Mouse (Mus musculus): ENCODE measurements around the gene Ankrd9.

GRCm38 (mm10) chr12:110932820-110933219 is 46.0 kb downstream of the Ankrd9 start:
- TF ChIP-seq POLR2A (IDR thresholded peaks at IDR 0.05; ENCODE audit: extremely low read depth, insufficient read depth, low read length) (no peak), CTCF (IDR thresholded peaks at IDR 0.05; ENCODE audit: low read depth, low read length) (no peak)
